Mouse (Mus musculus): Measurements from ENCODE around the gene Tmem116. TPM values are rescaled to one million over a fixed set of nuclear protein-coding genes. Genes with fewer than 3 reads are reported as not detected.
"Not testable (repeated sequence)": the region's sequence is repeated elsewhere in the genome, so short reads cannot be mapped to it uniquely, and the experiment has no call there.

Tmem116 gene
- polyA plus RNA-seq, 1 experiment from 2014 or later, result 2.6 TPM

GRCm38 (mm10) chr5:121506846-121507245, 55.2 kb downstream of the Tmem116 start:
- WGBS, result 86% methylated on average over 1 of the region's 1 CpGs
- Histone ChIP-seq H3K9ac (ENCODE audit: low read depth, low read length) (no peak overlapping the region), H3K4me2 (ENCODE audit: low read depth, low read length) (no peak overlapping the region), H3K9me3 (ENCODE audit: control insufficient read depth, low read length) (no peaks in the 10 kb centered on the region), H3K27me3 (replicated peaks; ENCODE audit: control insufficient read depth, insufficient read depth, low read length) (no peaks in the 10 kb centered on the region), H3K27ac (replicated peaks; ENCODE audit: low read depth, low read length) (no peak overlapping the region), H3K4me1 (ENCODE audit: control insufficient read depth, insufficient read depth, low read length) (no peaks in the 10 kb centered on the region), H3K4me3 (ENCODE audit: low read depth, low read length) (no peak overlapping the region), H3K36me3 (ENCODE audit: control insufficient read depth, insufficient read depth, low read length) (no peaks in the 10 kb centered on the region)
- ATAC-seq (ENCODE audit: low read depth) (no peak), DNase-seq (ENCODE audit: low spot score) (no peak)

- no peak overlapping the region for H3K4me3 ChIP-seq (ENCODE audit: low read depth, low read length)
- 81% methylated on average over 7 of the region's 7 CpGs for WGBS
- no peaks in the 10 kb centered on the region for H3K27me3 ChIP-seq (replicated peaks; ENCODE audit: control insufficient read depth, insufficient read depth, low read length)
- H3K36me3 ChIP-seq (ENCODE audit: control insufficient read depth, insufficient read depth, low read length), result no peaks in the 10 kb centered on the region
- no peak overlapping the region for H3K4me2 ChIP-seq (ENCODE audit: low read depth, low read length)
- DNase-seq (ENCODE audit: low spot score) (no peak), ATAC-seq (ENCODE audit: low read depth) (no peak)
- no peaks in the 10 kb centered on the region for H3K9me3 ChIP-seq (ENCODE audit: control insufficient read depth, low read length)
- no peak overlapping the region for H3K27ac ChIP-seq (replicated peaks; ENCODE audit: low read depth, low read length)
- no peaks in the 10 kb centered on the region for H3K4me1 ChIP-seq (ENCODE audit: control insufficient read depth, insufficient read depth, low read length)
- H3K9ac ChIP-seq (ENCODE audit: low read depth, low read length), result no peak overlapping the region
These were observed 58.3 kb downstream of the Tmem116 start for GRCm38 (mm10) chr5:121510009-121510408.

GRCm38 (mm10) chr5:121518983-121519382, 67.3 kb downstream of the Tmem116 start:
- no peak overlapping the region for H3K4me3 ChIP-seq (ENCODE audit: low read depth, low read length)
- no peak for DNase-seq (ENCODE audit: low spot score)
- no peak overlapping the region for H3K4me2 ChIP-seq (ENCODE audit: low read depth, low read length)
- 89% methylated on average over 9 of the region's 9 CpGs for WGBS
- H3K27me3 ChIP-seq (replicated peaks; ENCODE audit: control insufficient read depth, insufficient read depth, low read length), result no peaks in the 10 kb centered on the region
- peaks cover 43% of the 10 kb centered on the region for H3K36me3 ChIP-seq (ENCODE audit: control insufficient read depth, insufficient read depth, low read length)
- no peaks in the 10 kb centered on the region for H3K9me3 ChIP-seq (ENCODE audit: control insufficient read depth, low read length)
- H3K27ac ChIP-seq (replicated peaks; ENCODE audit: low read depth, low read length), result no peak overlapping the region
- H3K9ac ChIP-seq (ENCODE audit: low read depth, low read length), result no peak overlapping the region
- no peaks in the 10 kb centered on the region for H3K4me1 ChIP-seq (ENCODE audit: control insufficient read depth, insufficient read depth, low read length)
- ATAC-seq (ENCODE audit: low read depth), result no peak

GRCm38 (mm10) chr5:121519758-121520157, 68.1 kb downstream of the Tmem116 start:
- H3K9ac ChIP-seq (ENCODE audit: low read depth, low read length); ATAC-seq (ENCODE audit: low read depth); H3K9me3 ChIP-seq (ENCODE audit: control insufficient read depth, low read length); H3K27ac ChIP-seq (replicated peaks; ENCODE audit: low read depth, low read length); H3K4me1 ChIP-seq (ENCODE audit: control insufficient read depth, insufficient read depth, low read length); H3K27me3 ChIP-seq (replicated peaks; ENCODE audit: control insufficient read depth, insufficient read depth, low read length); H3K4me2 ChIP-seq (ENCODE audit: low read depth, low read length); DNase-seq (ENCODE audit: low spot score); H3K4me3 ChIP-seq (ENCODE audit: low read depth, low read length): not testable (repeated sequence)
- peaks cover 51% of the 10 kb centered on the region for H3K36me3 ChIP-seq (ENCODE audit: control insufficient read depth, insufficient read depth, low read length)
- 94% methylated on average over 9 of the region's 17 CpGs for WGBS

- Histone ChIP-seq H3K36me3 (ENCODE audit: control insufficient read depth, insufficient read depth, low read length) (peaks cover 86% of the 10 kb centered on the region), H3K27me3 (replicated peaks; ENCODE audit: control insufficient read depth, insufficient read depth, low read length) (no peaks in the 10 kb centered on the region), H3K4me3 (ENCODE audit: low read depth, low read length) (no peak overlapping the region), H3K27ac (replicated peaks; ENCODE audit: low read depth, low read length) (no peak overlapping the region), H3K4me2 (ENCODE audit: low read depth, low read length) (no peak overlapping the region), H3K9ac (ENCODE audit: low read depth, low read length) (no peak overlapping the region), H3K9me3 (ENCODE audit: control insufficient read depth, low read length) (no peaks in the 10 kb centered on the region), H3K4me1 (ENCODE audit: control insufficient read depth, insufficient read depth, low read length) (no peaks in the 10 kb centered on the region)
- ATAC-seq (ENCODE audit: low read depth), result no peak
- no peak for DNase-seq (ENCODE audit: low spot score)
- 75% methylated on average over 14 of the region's 14 CpGs for whole genome bisulfite sequencing
These were observed 74.2 kb downstream of the Tmem116 start for GRCm38 (mm10) chr5:121525774-121526450.

- no peak overlapping the region for H3K27ac ChIP-seq (replicated peaks; ENCODE audit: low read depth, low read length)
- WGBS, result 93% methylated on average over 7 of the region's 7 CpGs
- no peak overlapping the region for H3K9ac ChIP-seq (ENCODE audit: low read depth, low read length)
- DNase-seq (ENCODE audit: low spot score) (no peak), ATAC-seq (ENCODE audit: low read depth) (no peak)
- H3K9me3 ChIP-seq (ENCODE audit: control insufficient read depth, low read length), result no peaks in the 10 kb centered on the region
- H3K36me3 ChIP-seq (ENCODE audit: control insufficient read depth, insufficient read depth, low read length), result peaks cover 86% of the 10 kb centered on the region
- H3K4me1 ChIP-seq (ENCODE audit: control insufficient read depth, insufficient read depth, low read length), result no peaks in the 10 kb centered on the region
- H3K4me3 ChIP-seq (ENCODE audit: low read depth, low read length), result no peak overlapping the region
- no peak overlapping the region for H3K4me2 ChIP-seq (ENCODE audit: low read depth, low read length)
- no peaks in the 10 kb centered on the region for H3K27me3 ChIP-seq (replicated peaks; ENCODE audit: control insufficient read depth, insufficient read depth, low read length)
These were observed 74.8 kb downstream of the Tmem116 start for GRCm38 (mm10) chr5:121526526-121526925.

GRCm38 (mm10) chr5:121526961-121527360, 75.3 kb downstream of the Tmem116 start:
- ATAC-seq (ENCODE audit: low read depth), result no peak
- no peak for DNase-seq (ENCODE audit: low spot score)
- Histone ChIP-seq H3K4me2 (ENCODE audit: low read depth, low read length) (no peak overlapping the region), H3K27ac (replicated peaks; ENCODE audit: low read depth, low read length) (no peak overlapping the region), H3K27me3 (replicated peaks; ENCODE audit: control insufficient read depth, insufficient read depth, low read length) (no peaks in the 10 kb centered on the region), H3K36me3 (ENCODE audit: control insufficient read depth, insufficient read depth, low read length) (peaks cover 87% of the 10 kb centered on the region), H3K9ac (ENCODE audit: low read depth, low read length) (no peak overlapping the region), H3K9me3 (ENCODE audit: control insufficient read depth, low read length) (no peaks in the 10 kb centered on the region), H3K4me3 (ENCODE audit: low read depth, low read length) (no peak overlapping the region), H3K4me1 (ENCODE audit: control insufficient read depth, insufficient read depth, low read length) (no peaks in the 10 kb centered on the region)
- 79% methylated on average over 8 of the region's 8 CpGs for WGBS

- 96% methylated on average over 5 of the region's 5 CpGs for WGBS
- Histone ChIP-seq H3K9me3 (ENCODE audit: control insufficient read depth, low read length) (no peaks in the 10 kb centered on the region), H3K4me2 (ENCODE audit: low read depth, low read length) (no peak overlapping the region), H3K4me1 (ENCODE audit: control insufficient read depth, insufficient read depth, low read length) (no peaks in the 10 kb centered on the region), H3K27ac (replicated peaks; ENCODE audit: low read depth, low read length) (no peak overlapping the region), H3K4me3 (ENCODE audit: low read depth, low read length) (no peak overlapping the region), H3K9ac (ENCODE audit: low read depth, low read length) (no peak overlapping the region), H3K36me3 (ENCODE audit: control insufficient read depth, insufficient read depth, low read length) (peaks cover 89% of the 10 kb centered on the region), H3K27me3 (replicated peaks; ENCODE audit: control insufficient read depth, insufficient read depth, low read length) (no peaks in the 10 kb centered on the region)
- ATAC-seq (ENCODE audit: low read depth), result no peak
- DNase-seq (ENCODE audit: low spot score), result no peak
These were observed 82.8 kb downstream of the Tmem116 start for GRCm38 (mm10) chr5:121534521-121534920.

- DNase-seq (ENCODE audit: low spot score) (no peak), ATAC-seq (ENCODE audit: low read depth) (no peak)
- Histone ChIP-seq H3K36me3 (ENCODE audit: control insufficient read depth, insufficient read depth, low read length) (peaks cover 85% of the 10 kb centered on the region), H3K4me3 (ENCODE audit: low read depth, low read length) (no peak overlapping the region), H3K4me2 (ENCODE audit: low read depth, low read length) (no peak overlapping the region), H3K27me3 (replicated peaks; ENCODE audit: control insufficient read depth, insufficient read depth, low read length) (no peaks in the 10 kb centered on the region), H3K9me3 (ENCODE audit: control insufficient read depth, low read length) (no peaks in the 10 kb centered on the region), H3K27ac (replicated peaks; ENCODE audit: low read depth, low read length) (no peak overlapping the region), H3K4me1 (ENCODE audit: control insufficient read depth, insufficient read depth, low read length) (no peaks in the 10 kb centered on the region), H3K9ac (ENCODE audit: low read depth, low read length) (no peak overlapping the region)
- 80% methylated on average over 3 of the region's 3 CpGs for WGBS
These were observed 83.4 kb downstream of the Tmem116 start for GRCm38 (mm10) chr5:121535116-121535515.
